Mouse (Mus musculus): ENCODE results near the gene BC030867. TPM values are rescaled to one million over a fixed set of nuclear protein-coding genes. Genes with fewer than 3 reads are reported as not detected.

Gene BC030867
- polyA plus RNA-seq, 1 experiment from 2014 or later, result 15.2 TPM

DNA sequence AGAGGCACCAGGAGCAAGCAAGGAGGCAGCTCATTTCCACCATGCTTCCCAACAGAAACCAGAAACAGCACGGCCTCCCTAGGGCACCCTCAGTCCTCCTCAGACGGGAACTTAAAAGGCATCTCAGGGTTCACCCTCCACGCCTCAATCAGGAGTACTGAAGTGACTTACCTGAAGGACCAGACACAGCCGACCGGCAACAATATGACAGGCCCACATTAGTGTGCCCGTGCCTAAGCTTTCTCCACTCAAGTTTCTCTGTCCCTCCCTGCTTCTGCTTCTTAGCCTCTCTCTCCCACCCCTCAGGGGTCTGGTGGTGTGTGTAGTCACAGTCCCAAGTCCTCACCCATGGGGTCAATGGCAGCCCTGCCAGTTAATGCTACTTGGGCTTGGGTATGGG is 63.9 kb downstream of the BC030867 start:
- ATAC-seq (ENCODE audit: low FRiP score, low read depth), result no peak
- no peak overlapping the region for H3K9ac ChIP-seq (replicated peaks)
- H3K27ac ChIP-seq (replicated peaks), result no peak overlapping the region; the same call in 1 of the 2 replicates
- no peaks in the 10 kb centered on the region for H3K9me3 ChIP-seq
- 86% methylated on average over 6 of the region's 6 CpGs for WGBS
- H3K36me3 ChIP-seq, result peaks cover 70% of the 10 kb centered on the region
- no peak overlapping the region for H3K4me2 ChIP-seq (replicated peaks)
- H3K4me3 ChIP-seq, result no peak overlapping the region
- peaks cover 41% of the 10 kb centered on the region for H3K4me1 ChIP-seq
- no peaks in the 10 kb centered on the region for H3K27me3 ChIP-seq

- H3K9ac ChIP-seq (replicated peaks), result no peak overlapping the region
- ATAC-seq (ENCODE audit: low FRiP score, low read depth), result no peak
- WGBS, result 86% methylated on average over 12 of the region's 12 CpGs
- H3K4me1 ChIP-seq, result peaks cover 31% of the 10 kb centered on the region
- H3K9me3 ChIP-seq, result no peaks in the 10 kb centered on the region
- H3K27ac ChIP-seq (replicated peaks), result no peak overlapping the region
- peaks cover 59% of the 10 kb centered on the region for H3K36me3 ChIP-seq
- H3K4me2 ChIP-seq (replicated peaks), result no peak overlapping the region
- H3K27me3 ChIP-seq, result no peaks in the 10 kb centered on the region
- H3K4me3 ChIP-seq, result no peak overlapping the region
Observed at GRCm38 (mm10) chr11:102314321-102314720, 65.6 kb downstream of the BC030867 start.

Small RNA genes lying within 50 kb of the gene (microRNA-seq; reads per million reads assigned to microRNA genes)
- 3.5 reads per million, percentile 12 among the genes with 10 or more reads in this experiment for gene Mir8101

Other genes with a start within 250 kb of the BC030867 start
- 32.1 and 33.2 TPM in 2 replicates for gene Mpp3, start 220.4 kb upstream of the BC030867 start, polyA plus RNA-seq (2016; fragmentation: Nextera tagmentation; extraction: Ambion mirVana)
- gene Cd300lg, start 207.4 kb upstream of the BC030867 start, polyA plus RNA-seq (2016; fragmentation: Nextera tagmentation; extraction: Ambion mirVana), result 0.19 and 0.34 TPM in 2 replicates
- gene Mpp2, start 160.4 kb upstream of the BC030867 start, polyA plus RNA-seq (2016; fragmentation: Nextera tagmentation; extraction: Ambion mirVana), result 21.7 and 23.3 TPM in 2 replicates
- not detected in 2 replicates for gene Ppy, start 147.6 kb upstream of the BC030867 start, polyA plus RNA-seq (2016; fragmentation: Nextera tagmentation; extraction: Ambion mirVana)
- not detected in 2 replicates for gene Pyy, start 141.1 kb upstream of the BC030867 start, polyA plus RNA-seq (2016; fragmentation: Nextera tagmentation; extraction: Ambion mirVana)
- gene Nags, start 103.4 kb upstream of the BC030867 start, polyA plus RNA-seq (2016; fragmentation: Nextera tagmentation; extraction: Ambion mirVana), result not detected in 2 replicates
- 33.9 and 38.5 TPM in 2 replicates for gene Tmem101, start 92.5 kb upstream of the BC030867 start, polyA plus RNA-seq (2016; fragmentation: Nextera tagmentation; extraction: Ambion mirVana)
- 112 and 119 TPM in 2 replicates for gene Lsm12, start 63.6 kb upstream of the BC030867 start, polyA plus RNA-seq (2016; fragmentation: Nextera tagmentation; extraction: Ambion mirVana)
- gene G6pc3, start 59.3 kb upstream of the BC030867 start, polyA plus RNA-seq (2016; fragmentation: Nextera tagmentation; extraction: Ambion mirVana), result 27.6 and 29.7 TPM in 2 replicates
- gene Hdac5, start 18.7 kb upstream of the BC030867 start, polyA plus RNA-seq (2016; fragmentation: Nextera tagmentation; extraction: Ambion mirVana), result 98.4 and 106 TPM in 2 replicates
- gene Asb16, start 19.9 kb downstream of the BC030867 start, polyA plus RNA-seq (2016; fragmentation: Nextera tagmentation; extraction: Ambion mirVana), result not detected in 2 replicates
- 65.5 and 69.4 TPM in 2 replicates for gene Tmub2, start 36.0 kb downstream of the BC030867 start, polyA plus RNA-seq (2016; fragmentation: Nextera tagmentation; extraction: Ambion mirVana)
- 24.7 and 26.6 TPM in 2 replicates for gene Atxn7l3, start 47.7 kb downstream of the BC030867 start, polyA plus RNA-seq (2016; fragmentation: Nextera tagmentation; extraction: Ambion mirVana)
- gene Ubtf, start 70.9 kb downstream of the BC030867 start, polyA plus RNA-seq (2016; fragmentation: Nextera tagmentation; extraction: Ambion mirVana), result 102 and 121 TPM in 2 replicates
- gene Slc4a1, start 117.3 kb downstream of the BC030867 start, polyA plus RNA-seq (2016; fragmentation: Nextera tagmentation; extraction: Ambion mirVana), result 26.7 and 30.4 TPM in 2 replicates
- 117 and 133 TPM in 2 replicates for gene Rundc3a, start 144.5 kb downstream of the BC030867 start, polyA plus RNA-seq (2016; fragmentation: Nextera tagmentation; extraction: Ambion mirVana)
- 163 and 173 TPM in 2 replicates for gene Slc25a39, start 159.1 kb downstream of the BC030867 start, polyA plus RNA-seq (2016; fragmentation: Nextera tagmentation; extraction: Ambion mirVana)
- 67.0 and 82.7 TPM in 2 replicates for gene Grn, start 181.4 kb downstream of the BC030867 start, polyA plus RNA-seq (2016; fragmentation: Nextera tagmentation; extraction: Ambion mirVana)
- gene Fam171a2, start 198.8 kb downstream of the BC030867 start, polyA plus RNA-seq (2016; fragmentation: Nextera tagmentation; extraction: Ambion mirVana), result 17.6 and 18.0 TPM in 2 replicates
- gene Itga2b, start 221.2 kb downstream of the BC030867 start, polyA plus RNA-seq (2016; fragmentation: Nextera tagmentation; extraction: Ambion mirVana), result 5.4 and 7.1 TPM in 2 replicates